Mouse (Mus musculus): ENCODE measurements at regions not wholly inside any gene's neighbourhood (a gene's known extent, or its start where the extent isn't known, plus 50 kb on each side); places are given as distances from the start of the nearest gene placed in this dataset.

- Histone ChIP-seq H3K4me3 (ENCODE audit: low read depth, low read length) (no peak overlapping the region), H3K27ac (ENCODE audit: low read depth, low read length) (no peak overlapping the region), H3K9ac (ENCODE audit: low read length) (no peak overlapping the region), H3K4me1 (replicated peaks; ENCODE audit: control insufficient read depth, insufficient read depth, low read length) (no peaks in the 10 kb centered on the region), H3K36me3 (ENCODE audit: control insufficient read depth, insufficient read depth, low read length) (no peaks in the 10 kb centered on the region), H3K27me3 (ENCODE audit: control insufficient read depth, insufficient read depth, low read length) (no peaks in the 10 kb centered on the region), H3K9me3 (ENCODE audit: control insufficient read depth, low read length) (no peaks in the 10 kb centered on the region), H3K4me2 (ENCODE audit: low read depth, low read length, severe bottlenecking) (no peak overlapping the region)
- ATAC-seq (replicated peaks; ENCODE audit: low FRiP score) (no peak), DNase-seq (ENCODE audit: low spot score) (no peak)
- 80% methylated on average over 5 of the region's 5 CpGs for WGBS
These were observed 63.6 kb downstream of the Hif1an start for GRCm38 (mm10) chr19:44626261-44626660.

- Histone ChIP-seq H3K4me3 (ENCODE audit: low read depth, low read length) (no peak overlapping the region), H3K9ac (ENCODE audit: low read length) (no peak overlapping the region), H3K27me3 (ENCODE audit: control insufficient read depth, insufficient read depth, low read length) (no peaks in the 10 kb centered on the region), H3K27ac (ENCODE audit: low read depth, low read length) (no peak overlapping the region), H3K36me3 (ENCODE audit: control insufficient read depth, insufficient read depth, low read length) (no peaks in the 10 kb centered on the region), H3K9me3 (ENCODE audit: control insufficient read depth, low read length) (no peaks in the 10 kb centered on the region), H3K4me2 (ENCODE audit: low read depth, low read length, severe bottlenecking) (no peak overlapping the region), H3K4me1 (replicated peaks; ENCODE audit: control insufficient read depth, insufficient read depth, low read length) (no peaks in the 10 kb centered on the region)
- DNase-seq (ENCODE audit: low spot score) (no peak), ATAC-seq (replicated peaks; ENCODE audit: low FRiP score) (no peak)
- 68% methylated on average over 7 of the region's 7 CpGs for WGBS
These were observed 67.1 kb downstream of the Hif1an start for GRCm38 (mm10) chr19:44629705-44630104.

- WGBS: 81% methylated on average over 19 of the region's 19 CpGs
- ATAC-seq (replicated peaks; ENCODE audit: low FRiP score) (no peak), DNase-seq (ENCODE audit: low spot score) (no peak)
- no peaks in the 10 kb centered on the region for H3K4me1 ChIP-seq (replicated peaks; ENCODE audit: control insufficient read depth, insufficient read depth, low read length)
- H3K36me3 ChIP-seq (ENCODE audit: control insufficient read depth, insufficient read depth, low read length): no peaks in the 10 kb centered on the region
- no peak overlapping the region for H3K4me3 ChIP-seq (ENCODE audit: low read depth, low read length)
- no peak overlapping the region for H3K4me2 ChIP-seq (ENCODE audit: low read depth, low read length, severe bottlenecking)
- H3K9ac ChIP-seq (ENCODE audit: low read length): no peak overlapping the region
- H3K27me3 ChIP-seq (ENCODE audit: control insufficient read depth, insufficient read depth, low read length): no peaks in the 10 kb centered on the region
- no peaks in the 10 kb centered on the region for H3K9me3 ChIP-seq (ENCODE audit: control insufficient read depth, low read length)
- no peak overlapping the region for H3K27ac ChIP-seq (ENCODE audit: low read depth, low read length)
These were observed 68.8 kb downstream of the Hif1an start for GRCm38 (mm10) chr19:44631356-44632007.

- peaks cover 14% of the 10 kb centered on the region; the same call in 1 of the 2 replicates for H3K27me3 ChIP-seq (ENCODE audit: control insufficient read depth, insufficient read depth, low read length)
- no peak for DNase-seq (ENCODE audit: low spot score)
These were observed 74.6 kb downstream of the Hif1an start for GRCm38 (mm10) chr19:44637145-44637719.

GRCm38 (mm10) chr19:44640021-44640420 lies 77.4 kb downstream of the Hif1an start:
- ATAC-seq (replicated peaks; ENCODE audit: low FRiP score) (no peak), DNase-seq (ENCODE audit: low spot score) (no peak)
- peak overlapping the region; percentile 47; the same call in 1 of the 2 replicates for H3K9ac ChIP-seq (ENCODE audit: low read length)
- no peaks in the 10 kb centered on the region for H3K36me3 ChIP-seq (ENCODE audit: control insufficient read depth, insufficient read depth, low read length)
- H3K4me1 ChIP-seq (replicated peaks; ENCODE audit: control insufficient read depth, insufficient read depth, low read length): no peaks in the 10 kb centered on the region; the same call in 1 of the 2 replicates
- peak overlapping the region; percentile 26 for H3K4me3 ChIP-seq (ENCODE audit: low read depth, low read length)
- peaks cover 14% of the 10 kb centered on the region; the same call in 1 of the 2 replicates for H3K27me3 ChIP-seq (ENCODE audit: control insufficient read depth, insufficient read depth, low read length)
- no peak overlapping the region for H3K27ac ChIP-seq (ENCODE audit: low read depth, low read length)
- no peaks in the 10 kb centered on the region for H3K9me3 ChIP-seq (ENCODE audit: control insufficient read depth, low read length)
- H3K4me2 ChIP-seq (ENCODE audit: low read depth, low read length, severe bottlenecking): peak overlapping the region; percentile 55
- under 1% methylated on average over 26 of the region's 26 CpGs for WGBS

More at GRCm38 (mm10) chr19:44637145-44637719, 74.6 kb downstream of the Hif1an start:
- Histone ChIP-seq H3K4me1 (replicated peaks; ENCODE audit: control insufficient read depth, insufficient read depth, low read length) (no peaks in the 10 kb centered on the region; the same call in 1 of the 2 replicates), H3K4me2 (ENCODE audit: low read depth, low read length, severe bottlenecking) (no peak overlapping the region), H3K27ac (ENCODE audit: low read depth, low read length) (no peak overlapping the region), H3K36me3 (ENCODE audit: control insufficient read depth, insufficient read depth, low read length) (no peaks in the 10 kb centered on the region), H3K9me3 (ENCODE audit: control insufficient read depth, low read length) (no peaks in the 10 kb centered on the region), H3K9ac (ENCODE audit: low read length) (no peak overlapping the region), H3K4me3 (ENCODE audit: low read depth, low read length) (no peak overlapping the region)
- no peak for ATAC-seq (replicated peaks; ENCODE audit: low FRiP score)
- 80% methylated on average over 9 of the region's 9 CpGs for WGBS

- 0% methylated on average over 1 of the region's 1 CpGs for WGBS
- Histone ChIP-seq H3K4me2 (ENCODE audit: low read depth, low read length, severe bottlenecking) (peak overlapping the region; percentile 55), H3K9ac (ENCODE audit: low read length) (0 out of 2 replicates have a peak overlapping the region, but pooled peaks have one; percentile 47), H3K27ac (ENCODE audit: low read depth, low read length) (no peak overlapping the region), H3K9me3 (ENCODE audit: control insufficient read depth, low read length) (no peaks in the 10 kb centered on the region), H3K4me3 (ENCODE audit: low read depth, low read length) (peak overlapping the region; percentile 26), H3K4me1 (replicated peaks; ENCODE audit: control insufficient read depth, insufficient read depth, low read length) (no peaks in the 10 kb centered on the region; the same call in 1 of the 2 replicates), H3K36me3 (ENCODE audit: control insufficient read depth, insufficient read depth, low read length) (no peaks in the 10 kb centered on the region), H3K27me3 (ENCODE audit: control insufficient read depth, insufficient read depth, low read length) (peaks cover 14% of the 10 kb centered on the region; the same call in 1 of the 2 replicates)
- ATAC-seq (replicated peaks; ENCODE audit: low FRiP score) (no peak), DNase-seq (ENCODE audit: low spot score) (no peak)
These were observed 77.9 kb downstream of the Hif1an start for GRCm38 (mm10) chr19:44640551-44640950.

GRCm38 (mm10) chr19:44642294-44642693 lies 79.6 kb downstream of the Hif1an start:
- Histone ChIP-seq H3K27me3 (ENCODE audit: control insufficient read depth, insufficient read depth, low read length) (peaks cover 16% of the 10 kb centered on the region; the same call in 1 of the 2 replicates), H3K4me3 (ENCODE audit: low read depth, low read length) (no peak overlapping the region), H3K36me3 (ENCODE audit: control insufficient read depth, insufficient read depth, low read length) (no peaks in the 10 kb centered on the region), H3K4me1 (replicated peaks; ENCODE audit: control insufficient read depth, insufficient read depth, low read length) (no peaks in the 10 kb centered on the region; the same call in 1 of the 2 replicates), H3K27ac (ENCODE audit: low read depth, low read length) (no peak overlapping the region), H3K9ac (ENCODE audit: low read length) (no peak overlapping the region), H3K9me3 (ENCODE audit: control insufficient read depth, low read length) (no peaks in the 10 kb centered on the region), H3K4me2 (ENCODE audit: low read depth, low read length, severe bottlenecking) (no peak overlapping the region)
- 73% methylated on average over 4 of the region's 4 CpGs for WGBS
- DNase-seq (ENCODE audit: low spot score) (no peak), ATAC-seq (replicated peaks; ENCODE audit: low FRiP score) (no peak)

- Histone ChIP-seq H3K27me3 (ENCODE audit: control insufficient read depth, insufficient read depth, low read length) (peaks cover 20% of the 10 kb centered on the region), H3K4me2 (ENCODE audit: low read depth, low read length, severe bottlenecking) (no peak overlapping the region), H3K4me3 (ENCODE audit: low read depth, low read length) (no peak overlapping the region), H3K36me3 (ENCODE audit: control insufficient read depth, insufficient read depth, low read length) (no peaks in the 10 kb centered on the region), H3K9me3 (ENCODE audit: control insufficient read depth, low read length) (no peaks in the 10 kb centered on the region), H3K4me1 (replicated peaks; ENCODE audit: control insufficient read depth, insufficient read depth, low read length) (no peaks in the 10 kb centered on the region; the same call in 1 of the 2 replicates), H3K9ac (ENCODE audit: low read length) (no peak overlapping the region), H3K27ac (ENCODE audit: low read depth, low read length) (no peak overlapping the region)
- DNase-seq (ENCODE audit: low spot score) (no peak), ATAC-seq (replicated peaks; ENCODE audit: low FRiP score) (no peak)
- WGBS: 32% methylated on average over 3 of the region's 3 CpGs
These were observed 81.7 kb downstream of the Hif1an start for GRCm38 (mm10) chr19:44644376-44644775.
